Mouse (Mus musculus) midbrain, embryonic 11.5 days (tissue): ENCODE measurements at regions not wholly inside any gene's neighbourhood (a gene's known extent, or its start where the extent isn't known, plus 50 kb on each side); places are given as distances from the start of the nearest gene placed in this dataset.

Experiments
- ATAC-seq: fragments of 200-750 bp; cut with Nextera tagmentation; 2 replicates; pipeline ENCODE4 v1.8.0; 2017; ENCODE audit warnings: moderate TSS enrichment, moderate library complexity; ENCODE audit not compliant: low FRiP score
- DNase-seq: peaks from one replicate; pipeline ENCODE4 v3.0.0; 2015; ENCODE audit warnings: low spot score; ENCODE audit errors: missing footprints
- H3K27ac ChIP-seq: fragments of 300-500 bp; sonication (generic); 2 replicates; pipeline ENCODE4 v1.5.1; 2014; ENCODE audit warnings: low read depth, low read length
- H3K27me3 ChIP-seq: fragments of 300-500 bp; sonication (generic); 2 replicates; pipeline ENCODE4 v1.6.1; 2014; ENCODE audit warnings: mild to moderate bottlenecking, low read length, moderate library complexity, mixed read lengths; ENCODE audit not compliant: control insufficient read depth, insufficient read depth
- H3K36me3 ChIP-seq: fragments of 300-500 bp; sonication (generic); 2 replicates; pipeline ENCODE4 v1.6.1; 2014; ENCODE audit warnings: mild to moderate bottlenecking, low read length, moderate library complexity, mixed read lengths; ENCODE audit not compliant: control insufficient read depth, insufficient read depth
- H3K4me1 ChIP-seq: fragments of 300-500 bp; sonication (generic); 2 replicates; pipeline ENCODE4 v1.6.1; 2014; ENCODE audit warnings: low read length; ENCODE audit not compliant: control insufficient read depth, insufficient read depth
- H3K4me2 ChIP-seq: fragments of 300-500 bp; sonication (generic); 2 replicates; pipeline ENCODE4 v1.6.1; 2014; ENCODE audit warnings: mild to moderate bottlenecking, moderate library complexity
- H3K4me3 ChIP-seq: fragments of 300-500 bp; sonication (generic); 2 replicates; pipeline ENCODE4 v1.5.1; 2014; ENCODE audit warnings: low read depth, low read length
- H3K9ac ChIP-seq: fragments of 300-500 bp; sonication (generic); 2 replicates; pipeline ENCODE4 v1.6.1; 2014; ENCODE audit warnings: low read length
- H3K9me3 ChIP-seq: fragments of 300-500 bp; sonication (generic); 2 replicates; pipeline ENCODE4 v1.6.1; 2016; ENCODE audit warnings: low read length; ENCODE audit not compliant: control insufficient read depth
- WGBS: fragments of 180-500 bp; shearing (Covaris S2); extraction: QIAGEN DNeasy Blood & Tissue Kit; methylation state at CpG from one replicate; pipeline ENCODE4 v1.1.7; 2014; 5-methylcytosine and 5-hydroxymethylcytosine counted together

GRCm38 (mm10) chr2:170253681-170254440, 106.0 kb upstream of the Zfp217 start:
- DNase-seq (no peak), ATAC-seq (no peak)
- Histone ChIP-seq H3K27ac (no peak overlapping the region), H3K27me3 (no peaks in the 10 kb centered on the region), H3K4me3 (no peak overlapping the region), H3K9ac (no peak overlapping the region; the same call in 1 of the 2 replicates), H3K36me3 (no peaks in the 10 kb centered on the region), H3K4me2 (no peak overlapping the region), H3K4me1 (no peaks in the 10 kb centered on the region), H3K9me3 (no peaks in the 10 kb centered on the region)
- 85% methylated on average over 9 of the region's 9 CpGs for WGBS

- Histone ChIP-seq H3K4me1 (no peaks in the 10 kb centered on the region), H3K36me3 (no peaks in the 10 kb centered on the region), H3K9me3 (no peaks in the 10 kb centered on the region), H3K4me3 (no peak overlapping the region), H3K27ac (no peak overlapping the region), H3K9ac (no peak overlapping the region), H3K4me2 (no peak overlapping the region), H3K27me3 (no peaks in the 10 kb centered on the region)
- 80% methylated on average over 14 of the region's 14 CpGs for WGBS
- DNase-seq (no peak), ATAC-seq (no peak)
Measured at GRCm38 (mm10) chr2:170252255-170253034, 104.5 kb upstream of the Zfp217 start.

- ATAC-seq = no peak
- Histone ChIP-seq H3K4me2 (no peak overlapping the region), H3K4me3 (no peak overlapping the region), H3K27me3 (no peaks in the 10 kb centered on the region), H3K27ac (no peak overlapping the region), H3K36me3 (no peaks in the 10 kb centered on the region), H3K9ac (no peak overlapping the region), H3K4me1 (peaks cover 8% of the 10 kb centered on the region), H3K9me3 (no peaks in the 10 kb centered on the region)
- 92% methylated on average over 2 of the region's 2 CpGs for WGBS
- DNase-seq = no peak
Measured at GRCm38 (mm10) chr2:170250680-170251079, 102.8 kb upstream of the Zfp217 start.

- no peak overlapping the region for H3K27ac ChIP-seq
- no peaks in the 10 kb centered on the region for H3K9me3 ChIP-seq
- H3K27me3 ChIP-seq = no peaks in the 10 kb centered on the region
- WGBS = 71% methylated on average over 11 of the region's 11 CpGs
- peaks cover 17% of the 10 kb centered on the region for H3K4me1 ChIP-seq
- H3K4me3 ChIP-seq = no peak overlapping the region
- no peak overlapping the region for H3K4me2 ChIP-seq
- no peak for DNase-seq
- no peaks in the 10 kb centered on the region for H3K36me3 ChIP-seq
- no peak overlapping the region for H3K9ac ChIP-seq
- ATAC-seq = no peak
Measured at GRCm38 (mm10) chr2:170247702-170248445, 100.0 kb upstream of the Zfp217 start.

- Histone ChIP-seq H3K9ac (peak overlapping the region; percentile 16; the same call in 1 of the 2 replicates), H3K36me3 (no peaks in the 10 kb centered on the region), H3K27me3 (no peaks in the 10 kb centered on the region), H3K9me3 (no peaks in the 10 kb centered on the region), H3K4me3 (no peak overlapping the region), H3K4me2 (peak overlapping the region; percentile 13; the same call in 1 of the 2 replicates), H3K27ac (no peak overlapping the region; the same call in 1 of the 2 replicates), H3K4me1 (peaks cover 17% of the 10 kb centered on the region)
- 19% methylated on average over 12 of the region's 12 CpGs for WGBS
- peak; percentile 89 for DNase-seq
- ATAC-seq = peak; percentile 83
Measured at GRCm38 (mm10) chr2:170245637-170246341, 97.9 kb upstream of the Zfp217 start.

- ATAC-seq (no peak), DNase-seq (no peak)
- Histone ChIP-seq H3K9ac (no peak overlapping the region), H3K4me2 (no peak overlapping the region), H3K4me1 (peaks cover 17% of the 10 kb centered on the region), H3K27me3 (no peaks in the 10 kb centered on the region), H3K36me3 (no peaks in the 10 kb centered on the region), H3K4me3 (no peak overlapping the region), H3K9me3 (no peaks in the 10 kb centered on the region), H3K27ac (no peak overlapping the region)
- WGBS = 89% methylated on average over 4 of the region's 4 CpGs
Measured at GRCm38 (mm10) chr2:170244108-170244507, 96.2 kb upstream of the Zfp217 start.

GRCm38 (mm10) chr2:170237959-170238358, 90.1 kb upstream of the Zfp217 start:
- Histone ChIP-seq H3K4me1 (no peaks in the 10 kb centered on the region), H3K27me3 (no peaks in the 10 kb centered on the region), H3K36me3 (no peaks in the 10 kb centered on the region), H3K9ac (no peak overlapping the region), H3K27ac (no peak overlapping the region), H3K4me2 (no peak overlapping the region), H3K9me3 (no peaks in the 10 kb centered on the region), H3K4me3 (no peak overlapping the region)
- ATAC-seq = no peak
- no peak for DNase-seq
- WGBS = 86% methylated on average over 1 of the region's 1 CpGs

GRCm38 (mm10) chr2:170233426-170233825, 85.5 kb upstream of the Zfp217 start:
- WGBS = 80% methylated on average over 4 of the region's 4 CpGs

More at GRCm38 (mm10) chr2:170233426-170233825, 85.5 kb upstream of the Zfp217 start:
- Histone ChIP-seq H3K4me2 (no peak overlapping the region), H3K36me3 (no peaks in the 10 kb centered on the region), H3K27me3 (no peaks in the 10 kb centered on the region), H3K27ac (no peak overlapping the region), H3K4me1 (no peaks in the 10 kb centered on the region), H3K4me3 (no peak overlapping the region), H3K9ac (no peak overlapping the region), H3K9me3 (no peaks in the 10 kb centered on the region)
- DNase-seq = no peak
- ATAC-seq = no peak
